Mouse (Mus musculus): ENCODE measurements around the gene F830045P16Rik.
A peak's percentile ranks its signal among the peaks of the same experiment; 100 is the strongest.

- TF ChIP-seq EP300 (IDR thresholded peaks at IDR 0.05) (no peak), CTCF (IDR thresholded peaks at IDR 0.05) (peak; percentile 68)
Observed at GRCm38 (mm10) chr2:129471905-129472304, 64.5 kb downstream of the F830045P16Rik start.

All from lung, postnatal 0 days (tissue).